Mouse (Mus musculus): ENCODE data around the gene Ints4.

Gene Ints4

DNA sequence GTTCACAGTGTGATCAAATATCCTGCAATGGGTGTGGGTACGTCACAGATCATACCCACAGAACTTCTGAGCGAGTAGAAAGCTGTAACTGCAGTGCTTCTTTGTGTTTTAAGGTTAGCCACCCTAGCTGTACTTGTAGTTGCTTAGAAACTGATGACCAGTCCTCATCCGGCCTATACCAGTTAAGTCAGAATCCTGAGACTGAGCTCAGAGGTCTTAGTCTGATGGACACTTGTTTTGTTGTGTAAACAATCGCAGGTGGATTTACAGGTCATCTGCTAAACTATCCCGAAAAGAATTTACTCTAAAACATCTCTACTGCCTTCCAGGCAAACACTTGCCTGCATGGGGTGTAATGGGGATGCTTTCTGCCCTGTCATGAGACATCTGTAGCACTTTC lies 55.8 kb downstream of the Ints4 start:
- no peak for DNase-seq (ENCODE audit: extremely low spot score)

GRCm38 (mm10) chr7:97546462-97546861 lies 65.7 kb downstream of the Ints4 start:
- DNase-seq (ENCODE audit: extremely low spot score) = no peak

DNA sequence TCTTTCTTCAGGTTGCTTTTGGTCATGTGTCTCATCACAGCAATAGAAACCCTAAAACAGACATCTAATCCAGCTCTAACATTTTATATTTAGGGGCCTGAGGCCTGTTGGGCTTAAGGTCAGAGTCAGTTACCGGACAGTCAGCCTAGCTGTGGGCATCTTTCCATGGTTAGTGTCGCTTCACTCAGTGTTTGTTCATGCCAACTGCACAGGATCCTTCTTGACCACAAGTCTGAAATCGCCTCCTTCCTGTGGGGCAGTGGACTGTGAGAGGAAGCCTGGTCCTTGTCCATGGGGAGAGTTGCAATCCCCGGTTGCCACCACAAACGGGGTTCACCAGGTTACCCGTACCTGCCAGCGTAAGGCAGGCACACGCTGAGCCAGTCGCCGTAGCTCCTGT lies 68.5 kb downstream of the Ints4 start:
- DNase-seq (ENCODE audit: extremely low spot score) = no peak

- DNase-seq (ENCODE audit: extremely low spot score) = no peak
These were observed 69.9 kb downstream of the Ints4 start for GRCm38 (mm10) chr7:97550673-97551072.

GRCm38 (mm10) chr7:97563576-97563975 lies 82.8 kb downstream of the Ints4 start:
- no peak for DNase-seq (ENCODE audit: extremely low spot score)

- DNase-seq (ENCODE audit: extremely low spot score) = no peak
These were observed 88.6 kb downstream of the Ints4 start for GRCm38 (mm10) chr7:97569372-97569771.

GRCm38 (mm10) chr7:97570389-97570788 lies 89.6 kb downstream of the Ints4 start:
- DNase-seq (ENCODE audit: extremely low spot score) = no peak

GRCm38 (mm10) chr7:97578361-97579066 lies 97.8 kb downstream of the Ints4 start:
- DNase-seq (ENCODE audit: extremely low spot score) = peak; percentile 22

- peak; percentile 97 for DNase-seq (ENCODE audit: extremely low spot score)
These were observed 98.6 kb downstream of the Ints4 start, which contains the start of the genes Aamdc and Rsf1 for GRCm38 (mm10) chr7:97579067-97579975. Aamdc (minus strand) TSS chr7:97579497. Rsf1 (plus strand) TSS chr7:97579889.

- DNase-seq (ENCODE audit: extremely low spot score) = peak; percentile 83
These were observed 99.5 kb downstream of the Ints4 start for GRCm38 (mm10) chr7:97579976-97580842.

- no peak for DNase-seq (ENCODE audit: extremely low spot score)
These were observed 100.1 kb downstream of the Ints4 start for GRCm38 (mm10) chr7:97580843-97581214.

DNA sequence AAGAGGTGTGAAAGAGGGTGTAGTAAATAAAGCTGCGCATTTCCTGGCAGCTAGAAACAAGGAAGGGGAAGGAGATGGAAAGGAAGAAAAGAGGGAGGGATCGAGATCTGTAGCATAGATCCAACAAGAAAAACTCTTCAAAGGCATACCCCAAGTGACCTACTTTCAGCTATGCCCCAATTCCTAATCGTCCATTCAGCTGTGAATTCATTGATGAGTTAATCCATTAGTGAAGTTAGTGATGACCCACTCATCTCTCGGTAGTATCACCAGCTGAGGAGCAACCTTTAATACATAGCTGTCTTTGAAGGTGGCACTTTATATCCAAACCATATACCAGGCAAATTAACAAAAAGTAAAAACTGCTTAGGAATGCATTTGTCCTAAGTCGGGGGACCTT lies 107.8 kb downstream of the Ints4 start:
- no peak for DNase-seq (ENCODE audit: extremely low spot score)

GRCm38 (mm10) chr7:97590488-97590887 lies 109.7 kb downstream of the Ints4 start:
- DNase-seq (ENCODE audit: extremely low spot score) = peak; percentile 10

Data from embryo, embryonic 9.5 days (tissue).